Comparison of ENCODE assay signal across 18 mouse cellular contexts in the genomic region with DNA sequence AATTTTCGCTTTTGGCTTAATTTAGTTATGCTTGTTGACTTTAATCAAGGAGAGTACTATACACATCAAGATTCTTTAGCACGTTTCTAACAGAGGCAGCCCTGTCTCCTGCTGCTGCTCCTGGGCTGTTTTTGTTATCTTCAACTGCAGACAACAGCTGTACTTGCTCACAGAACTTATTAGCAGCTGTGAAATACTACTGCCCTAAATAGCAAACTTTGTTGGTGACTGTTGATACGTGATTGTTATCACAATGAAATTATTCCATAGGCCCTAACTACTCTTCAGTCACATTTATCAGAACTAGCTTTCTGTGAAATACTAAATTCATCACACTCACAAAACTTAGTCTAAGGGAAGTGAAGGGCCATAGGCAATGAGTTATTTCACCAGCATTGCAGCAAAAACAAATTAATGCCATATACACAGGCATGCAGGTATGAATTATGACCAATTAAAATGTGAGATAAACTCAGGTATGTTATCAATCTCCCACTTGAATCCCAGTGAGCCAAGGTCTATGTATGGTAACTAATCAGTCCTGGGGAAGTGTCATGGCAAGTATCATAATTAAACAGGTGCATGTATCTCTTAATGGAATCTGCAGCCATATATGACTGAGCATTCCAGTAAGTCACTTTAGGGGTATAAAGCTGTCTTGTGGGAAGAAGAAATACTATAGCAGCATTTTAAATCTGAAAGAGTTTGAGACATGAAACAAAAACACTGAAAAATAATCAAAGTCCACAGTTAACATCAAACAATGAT. TPM values are rescaled to one million over a fixed set of nuclear protein-coding genes. Genes with fewer than 3 reads are reported as not detected.
"Had no signal": no experiment of that assay in that cellular context is flagged by ENCODE, and none has a peak within 500 bp of the region (broad histone marks: within the 10 kb centered on the region; RNA-seq: fewer than 3 reads in every experiment).

No protein-coding gene starts in this region.

- H3K9ac ChIP-seq: intestine, embryonic 15.5 days; limb, embryonic 13.5 days; midbrain, embryonic 12.5 days had no signal

- H3K9me3 ChIP-seq: intestine, embryonic 15.5 days; limb, embryonic 13.5 days; megakaryocyte, embryonic 14.5 days; midbrain, embryonic 12.5 days had no signal

- DNase-seq: kidney, adult 18-20 months; kidney, postnatal 10 days; kidney, postnatal 4 days; left cerebral cortex, postnatal 4 days; lung, adult 18-20 months; lung, postnatal 10 days; right cerebral cortex, adult 18-20 months; right cerebral cortex, postnatal 4 days; spleen, adult 18-20 months; thymus, adult 18-20 months; thymus, postnatal 14 days had no signal

- H3K36me3 ChIP-seq: intestine, embryonic 15.5 days; limb, embryonic 13.5 days; midbrain, embryonic 12.5 days had no signal

- H3K4me3 ChIP-seq: intestine, embryonic 15.5 days; layer of hippocampus, adult 2 months; limb, embryonic 13.5 days; megakaryocyte, embryonic 14.5 days; midbrain, embryonic 12.5 days had no signal

- H3K4me2 ChIP-seq: intestine, embryonic 15.5 days; limb, embryonic 13.5 days; midbrain, embryonic 12.5 days had no signal

- H3K27ac ChIP-seq: intestine, embryonic 15.5 days; layer of hippocampus, adult 2 months; limb, embryonic 13.5 days; macrophage; midbrain, embryonic 12.5 days had no signal

- H3K4me1 ChIP-seq: intestine, embryonic 15.5 days; limb, embryonic 13.5 days; megakaryocyte, embryonic 14.5 days; midbrain, embryonic 12.5 days had no signal

- H3K27me3 ChIP-seq: intestine, embryonic 15.5 days; limb, embryonic 13.5 days; megakaryocyte, embryonic 14.5 days; midbrain, embryonic 12.5 days had no signal

- ATAC-seq: intestine, embryonic 15.5 days; midbrain, embryonic 16.5 days had no signal

RNA-seq across cellular contexts. Expression of a gene that starts 39.7 kb away (rescaled TPM):
- polyA plus RNA-seq: macrophage had no signal
